In the genomic region with DNA sequence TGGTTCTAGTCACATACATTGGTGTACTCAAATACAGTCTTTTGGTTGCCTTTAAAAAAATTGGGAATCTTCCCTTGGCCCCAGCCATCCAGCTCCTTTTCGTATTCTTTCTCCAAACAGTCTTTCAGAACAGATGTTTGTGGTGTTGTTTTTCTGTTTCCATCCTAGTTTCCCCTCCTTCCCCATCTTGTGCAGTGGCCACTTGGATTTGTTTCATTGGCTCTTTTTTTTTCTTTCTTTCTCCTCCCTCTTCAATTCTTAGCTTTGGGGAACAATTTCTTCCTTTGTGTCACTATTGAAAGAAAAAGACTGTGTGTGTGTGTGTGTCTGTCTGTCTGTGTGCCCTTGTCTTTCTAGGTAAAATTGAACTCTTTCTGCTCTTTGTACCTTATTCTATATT, we compare ENCODE assay signal across 9 mouse cellular contexts. TPM values are rescaled to one million over a fixed set of nuclear protein-coding genes. Genes with fewer than 3 reads are reported as not detected.
DNase-seq lines count a peak whose midpoint lies in the region; ATAC-seq lines count a peak whose summit lies in the region.
"Had no signal": no experiment of that assay in that cellular context is flagged by ENCODE, and none has a peak within 500 bp of the region (broad histone marks: within the 10 kb centered on the region; RNA-seq: fewer than 3 reads in every experiment).

No protein-coding gene starts in this region.

- peak overlapping the region; percentile 95 for H3K9ac ChIP-seq in heart, embryonic 16.5 days (ENCODE audit: low read length)
- 0 out of 2 replicates have a peak overlapping the region, but pooled peaks have one; percentile 44 for H3K9ac ChIP-seq in hindbrain, embryonic 12.5 days
- no peak overlapping the region for H3K9ac ChIP-seq in midbrain, embryonic 12.5 days (replicated peaks)

- no peaks in the 10 kb centered on the region for H3K9me3 ChIP-seq in heart, embryonic 16.5 days (replicated peaks; ENCODE audit: control insufficient read depth, low read length)
- H3K9me3 ChIP-seq in hindbrain, embryonic 12.5 days (replicated peaks): no peaks in the 10 kb centered on the region
- no peaks in the 10 kb centered on the region for H3K9me3 ChIP-seq in midbrain, embryonic 12.5 days

- intact Hi-C loops in heart, postnatal 14 days (cut with DNase I): no loop called here
- intact Hi-C loops in left cerebral cortex, postnatal 4 days (cut with DNase I): no loop called here

- H3K4me3 ChIP-seq in heart, embryonic 16.5 days (ENCODE audit: low read length): peak overlapping the region; percentile 87
- peak overlapping the region; percentile 61 for H3K4me3 ChIP-seq in hindbrain, embryonic 12.5 days
- H3K4me3 ChIP-seq in midbrain, embryonic 12.5 days: peak overlapping the region; percentile 62; the same call in 1 of the 2 replicates

- peaks cover 28% of the 10 kb centered on the region for H3K4me1 ChIP-seq in heart, embryonic 16.5 days (ENCODE audit: control insufficient read depth, insufficient read depth, low read length)
- H3K4me1 ChIP-seq in hindbrain, embryonic 12.5 days: 0 out of 2 replicates have a peak, but pooled peaks cover 2% of the 10 kb centered on the region
- H3K4me1 ChIP-seq in midbrain, embryonic 12.5 days: 0 out of 2 replicates have a peak, but pooled peaks cover 13% of the 10 kb centered on the region

- peak overlapping the region; percentile 100 for H3K27ac ChIP-seq in heart, embryonic 16.5 days (ENCODE audit: low read length)
- H3K27ac ChIP-seq in hindbrain, embryonic 12.5 days: no peak overlapping the region
- H3K27ac ChIP-seq in midbrain, embryonic 12.5 days (replicated peaks): no peak overlapping the region

- H3K4me2 ChIP-seq in heart, embryonic 16.5 days (ENCODE audit: low read depth, low read length): peak overlapping the region; percentile 67
- H3K4me2 ChIP-seq in hindbrain, embryonic 12.5 days (replicated peaks): peak overlapping the region; percentile 65
- H3K4me2 ChIP-seq in midbrain, embryonic 12.5 days (replicated peaks): peak overlapping the region; percentile 73

- no peak for DNase-seq in heart, postnatal 14 days
- peak; percentile 40 for DNase-seq in NIH3T3 (ENCODE audit: low read depth)
- DNase-seq in ovary, postnatal 14 days (ENCODE audit: low spot score): no peak
- no peak for DNase-seq in cerebellum, adult 9-11 months
- DNase-seq in left cerebral cortex, postnatal 4 days: no peak

- no peaks in the 10 kb centered on the region for H3K27me3 ChIP-seq in heart, embryonic 16.5 days (ENCODE audit: control insufficient read depth, insufficient read depth, low read length)
- H3K27me3 ChIP-seq in hindbrain, embryonic 12.5 days: no peaks in the 10 kb centered on the region
- no peaks in the 10 kb centered on the region for H3K27me3 ChIP-seq in midbrain, embryonic 12.5 days

- H3K36me3 ChIP-seq in heart, embryonic 16.5 days (ENCODE audit: control insufficient read depth, insufficient read depth): peaks cover 16% of the 10 kb centered on the region
- 0 out of 2 replicates have a peak, but pooled peaks cover 2% of the 10 kb centered on the region for H3K36me3 ChIP-seq in hindbrain, embryonic 12.5 days
- H3K36me3 ChIP-seq in midbrain, embryonic 12.5 days: no peaks in the 10 kb centered on the region

- no peak for ATAC-seq in heart, embryonic 16.5 days (replicated peaks; ENCODE audit: extremely low read depth, insufficient read depth, low FRiP score)
- ATAC-seq in hindbrain, embryonic 12.5 days (ENCODE audit: low FRiP score): no peak
- ATAC-seq in midbrain, embryonic 12.5 days (ENCODE audit: low FRiP score, low read depth): no peak

- WGBS in heart, embryonic 16.5 days: 42% methylated on average over 1 of the region's 1 CpGs
- 86% methylated on average over 1 of the region's 1 CpGs for WGBS in hindbrain, embryonic 12.5 days
- 63% methylated on average over 1 of the region's 1 CpGs for WGBS in midbrain, embryonic 12.5 days

RNA-seq across cellular contexts. Expression of gene Cflar, which starts 3.1 kb away (rescaled TPM):
- 39.2 and 42.0 TPM in 2 replicates for polyA plus RNA-seq in heart, embryonic 16.5 days (2015; fragmentation: Nextera tagmentation; extraction: Ambion mirVana)
- total RNA-seq in heart, postnatal 14 days (2021): 10 to 100 TPM; 64.7 to 70.4 TPM
- 22.6 and 23.5 TPM in 2 replicates for polyA plus RNA-seq in hindbrain, embryonic 12.5 days (2016; fragmentation: Nextera tagmentation; extraction: Ambion mirVana)
- 26.4 and 26.6 TPM in 2 replicates for polyA plus RNA-seq in midbrain, embryonic 12.5 days (2016; fragmentation: Nextera tagmentation; extraction: Ambion mirVana)
- total RNA-seq in left cerebral cortex, postnatal 4 days (2021): 10 to 100 TPM; 25.7 to 38.9 TPM

RNA-seq across cellular contexts. Expression of gene Als2cr12, which starts 18.6 kb away (rescaled TPM):
- not detected in 2 replicates for polyA plus RNA-seq in heart, embryonic 16.5 days (2015; fragmentation: Nextera tagmentation; extraction: Ambion mirVana)
- total RNA-seq in heart, postnatal 14 days (2021): not detected
- polyA plus RNA-seq in hindbrain, embryonic 12.5 days (2016; fragmentation: Nextera tagmentation; extraction: Ambion mirVana): 0.13 TPM in 1 of 2 replicates, not detected in the other
- not detected in 2 replicates for polyA plus RNA-seq in midbrain, embryonic 12.5 days (2016; fragmentation: Nextera tagmentation; extraction: Ambion mirVana)
- total RNA-seq in left cerebral cortex, postnatal 4 days (2021): not detected
- polyA plus RNA-seq: frontal cortex, adult 2 months had no signal
